Mouse (Mus musculus) forebrain, embryonic 10.5 days (tissue): ENCODE measurements at regions not wholly inside any gene's neighbourhood (a gene's known extent, or its start where the extent isn't known, plus 50 kb on each side); places are given as distances from the start of the nearest gene placed in this dataset.

Source experiments
- DNase-seq: peaks from one replicate; pipeline ENCODE4 v3.0.0-alpha.2; 2017; ENCODE audit warnings: low spot score; ENCODE audit errors: extremely low spot score
- H3K27ac ChIP-seq: fragments of 300-500 bp; sonication (generic); 2 replicates; pipeline ENCODE4 v1.5.1; 2016; ENCODE audit warnings: mild to moderate bottlenecking
- H3K27me3 ChIP-seq: fragments of 300-500 bp; sonication (generic); 2 replicates; pipeline ENCODE4 v1.6.1; 2016; ENCODE audit warnings: mild to moderate bottlenecking; ENCODE audit not compliant: poor library complexity, severe bottlenecking
- H3K36me3 ChIP-seq: fragments of 300-500 bp; sonication (generic); replicated peaks from 2 replicates; pipeline ENCODE4 v1.6.1; 2016; ENCODE audit warnings: mild to moderate bottlenecking, moderate library complexity
- H3K4me1 ChIP-seq: fragments of 300-500 bp; sonication (generic); 2 replicates; pipeline ENCODE4 v1.6.1; 2016
- H3K4me3 ChIP-seq: fragments of 300-500 bp; sonication (generic); 2 replicates; pipeline ENCODE4 v1.5.1; 2016; ENCODE audit warnings: mild to moderate bottlenecking, moderate library complexity
- H3K9me3 ChIP-seq: fragments of 300-500 bp; sonication (generic); 2 replicates; pipeline ENCODE4 v1.6.1; 2016; ENCODE audit warnings: mild to moderate bottlenecking, moderate library complexity
- WGBS: fragments of 180-500 bp; shearing (Covaris S2); methylation state at CpG from one replicate; pipeline ENCODE4 v1.1.7; 2016; 5-methylcytosine and 5-hydroxymethylcytosine counted together

DNA sequence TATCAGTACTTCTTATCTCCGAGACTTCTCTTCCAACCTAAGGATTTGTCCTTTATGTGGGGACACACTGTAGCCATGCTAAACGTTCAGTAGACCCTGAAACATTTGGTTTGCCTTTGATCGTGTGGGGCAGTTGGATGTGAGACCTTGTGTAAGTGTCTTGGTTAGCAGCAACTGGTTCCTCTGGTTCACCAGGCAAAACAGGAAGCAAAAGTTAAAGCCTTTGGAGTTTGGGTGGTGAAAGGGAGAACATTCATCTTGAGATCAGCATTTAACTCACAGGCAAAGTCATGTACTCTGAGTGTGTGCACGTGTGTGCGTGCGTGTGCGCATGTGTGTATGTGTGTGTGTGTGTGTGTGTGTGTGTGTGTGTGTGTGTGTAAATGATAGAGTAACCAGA is 130.3 kb upstream of the L3mbtl4 start:
- 91% methylated on average over 7 of the region's 7 CpGs for WGBS
- Histone ChIP-seq H3K9me3 (no peaks in the 10 kb centered on the region; the same call in 1 of the 2 replicates), H3K4me1 (no peaks in the 10 kb centered on the region), H3K4me3 (no peak overlapping the region), H3K36me3 (no peaks in the 10 kb centered on the region), H3K27me3 (no peaks in the 10 kb centered on the region), H3K27ac (no peak overlapping the region)
- no peak for DNase-seq

DNA sequence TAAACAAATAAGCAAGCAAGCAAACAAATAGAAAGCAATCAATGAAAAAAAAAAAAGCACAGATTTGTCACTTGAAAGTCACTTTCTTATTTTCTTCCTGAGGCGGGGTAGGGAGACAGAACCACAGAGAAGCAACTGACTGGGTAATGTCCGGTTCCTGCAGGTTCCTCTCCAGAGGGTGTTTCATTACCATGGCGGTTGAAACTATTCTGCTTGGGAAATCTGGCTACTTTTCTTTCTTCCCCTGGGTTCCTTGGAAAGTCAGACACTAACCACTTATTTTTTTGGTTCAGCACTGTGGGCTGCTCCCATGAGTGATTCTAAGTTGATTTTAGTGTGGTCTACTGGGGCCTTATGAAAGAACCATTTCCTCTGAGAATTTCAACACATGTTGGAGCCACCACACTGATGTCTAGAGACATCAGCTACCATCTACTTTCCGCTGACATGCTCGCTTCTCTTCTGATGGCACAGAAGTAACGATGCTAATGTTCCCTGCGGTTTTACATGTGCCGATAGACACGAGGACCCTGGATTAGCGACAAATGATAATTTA is 124.3 kb upstream of the L3mbtl4 start:
- H3K4me3 ChIP-seq: no peak overlapping the region
- WGBS: 94% methylated on average over 10 of the region's 10 CpGs
- H3K4me1 ChIP-seq: no peaks in the 10 kb centered on the region
- H3K27ac ChIP-seq: no peak overlapping the region
- no peaks in the 10 kb centered on the region; the same call in 1 of the 2 replicates for H3K9me3 ChIP-seq
- no peaks in the 10 kb centered on the region for H3K27me3 ChIP-seq
- no peaks in the 10 kb centered on the region for H3K36me3 ChIP-seq
- DNase-seq: no peak

GRCm38 (mm10) chr17:68152438-68153120 is 121.0 kb upstream of the L3mbtl4 start:
- H3K27me3 ChIP-seq: no peaks in the 10 kb centered on the region; the same call in 1 of the 2 replicates
- DNase-seq: no peak
- no peaks in the 10 kb centered on the region for H3K36me3 ChIP-seq
- 95% methylated on average over 11 of the region's 11 CpGs for WGBS
- H3K4me1 ChIP-seq: peaks cover under 1% of the 10 kb centered on the region; the same call in 1 of the 2 replicates
- no peak overlapping the region for H3K4me3 ChIP-seq
- H3K27ac ChIP-seq: no peak overlapping the region
- no peaks in the 10 kb centered on the region for H3K9me3 ChIP-seq

DNA sequence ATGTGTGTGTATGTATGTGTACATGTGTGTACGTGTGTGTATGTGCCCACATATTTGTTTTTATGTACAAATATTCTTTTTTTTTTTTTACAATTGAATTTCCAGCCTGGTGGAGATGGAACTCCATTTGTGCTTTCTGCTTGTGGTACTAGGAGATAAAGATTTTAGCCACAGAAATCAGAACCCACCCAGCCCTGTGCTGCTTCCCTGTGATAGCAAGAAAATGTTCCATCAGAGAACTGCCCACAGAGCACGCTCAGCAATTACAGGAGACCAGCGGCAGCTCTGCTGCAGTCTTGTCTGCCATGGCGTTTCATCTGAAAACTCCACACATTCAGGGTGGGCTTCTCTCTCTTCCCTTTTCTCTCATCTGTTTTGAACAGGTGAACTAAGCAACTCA is 118.7 kb upstream of the L3mbtl4 start:
- Histone ChIP-seq H3K9me3 (no peaks in the 10 kb centered on the region), H3K4me1 (peaks cover 15% of the 10 kb centered on the region), H3K4me3 (no peak overlapping the region), H3K27ac (no peak overlapping the region), H3K36me3 (no peaks in the 10 kb centered on the region), H3K27me3 (no peaks in the 10 kb centered on the region; the same call in 1 of the 2 replicates)
- DNase-seq: no peak
- 90% methylated on average over 4 of the region's 4 CpGs for WGBS

GRCm38 (mm10) chr17:68158172-68158651 is 115.4 kb upstream of the L3mbtl4 start:
- Histone ChIP-seq H3K9me3 (no peaks in the 10 kb centered on the region), H3K4me1 (peaks cover 15% of the 10 kb centered on the region), H3K27ac (peak overlapping the region; percentile 61), H3K36me3 (no peaks in the 10 kb centered on the region), H3K27me3 (no peaks in the 10 kb centered on the region; the same call in 1 of the 2 replicates), H3K4me3 (no peak overlapping the region)
- DNase-seq: no peak
- WGBS: 26% methylated on average over 13 of the region's 13 CpGs

- H3K4me3 ChIP-seq: no peak overlapping the region
- H3K36me3 ChIP-seq: no peaks in the 10 kb centered on the region
- no peak for DNase-seq
- 90% methylated on average over 2 of the region's 2 CpGs for WGBS
- peaks cover 29% of the 10 kb centered on the region for H3K4me1 ChIP-seq
- no peaks in the 10 kb centered on the region for H3K9me3 ChIP-seq
- no peaks in the 10 kb centered on the region; the same call in 1 of the 2 replicates for H3K27me3 ChIP-seq
- H3K27ac ChIP-seq: no peak overlapping the region
Observed at GRCm38 (mm10) chr17:68161107-68161506, 112.5 kb upstream of the L3mbtl4 start.

DNA sequence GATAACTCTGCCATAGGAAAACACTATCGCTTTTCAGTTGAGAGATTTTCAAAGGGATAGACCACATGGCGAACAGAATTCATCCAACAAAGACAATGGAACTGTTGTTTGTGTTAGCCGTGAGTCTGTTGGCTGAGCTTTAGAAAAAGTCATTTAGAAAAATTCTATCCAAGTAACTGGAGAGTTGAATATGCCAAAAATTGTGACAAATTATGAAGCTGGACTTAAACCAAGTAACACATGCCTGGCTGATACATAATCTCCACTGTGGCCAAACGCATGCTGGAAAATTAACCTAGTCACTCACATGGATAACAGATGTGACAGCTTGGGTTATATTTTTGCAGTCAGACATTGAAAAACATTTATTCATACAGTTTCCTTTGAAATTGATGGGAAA is 110.1 kb upstream of the L3mbtl4 start:
- Histone ChIP-seq H3K36me3 (no peaks in the 10 kb centered on the region), H3K4me1 (peaks cover 18% of the 10 kb centered on the region), H3K4me3 (no peak overlapping the region), H3K27ac (no peak overlapping the region), H3K9me3 (no peaks in the 10 kb centered on the region), H3K27me3 (no peaks in the 10 kb centered on the region)
- DNase-seq: no peak
- 61% methylated on average over 4 of the region's 4 CpGs for WGBS

GRCm38 (mm10) chr17:68164666-68165065 is 108.9 kb upstream of the L3mbtl4 start:
- H3K4me1 ChIP-seq: peaks cover 14% of the 10 kb centered on the region; the same call in 1 of the 2 replicates
- no peaks in the 10 kb centered on the region for H3K9me3 ChIP-seq
- DNase-seq: no peak
- H3K36me3 ChIP-seq: no peaks in the 10 kb centered on the region
- no peak overlapping the region for H3K27ac ChIP-seq
- H3K27me3 ChIP-seq: no peaks in the 10 kb centered on the region
- no peak overlapping the region for H3K4me3 ChIP-seq
- 83% methylated on average over 2 of the region's 2 CpGs for WGBS

DNA sequence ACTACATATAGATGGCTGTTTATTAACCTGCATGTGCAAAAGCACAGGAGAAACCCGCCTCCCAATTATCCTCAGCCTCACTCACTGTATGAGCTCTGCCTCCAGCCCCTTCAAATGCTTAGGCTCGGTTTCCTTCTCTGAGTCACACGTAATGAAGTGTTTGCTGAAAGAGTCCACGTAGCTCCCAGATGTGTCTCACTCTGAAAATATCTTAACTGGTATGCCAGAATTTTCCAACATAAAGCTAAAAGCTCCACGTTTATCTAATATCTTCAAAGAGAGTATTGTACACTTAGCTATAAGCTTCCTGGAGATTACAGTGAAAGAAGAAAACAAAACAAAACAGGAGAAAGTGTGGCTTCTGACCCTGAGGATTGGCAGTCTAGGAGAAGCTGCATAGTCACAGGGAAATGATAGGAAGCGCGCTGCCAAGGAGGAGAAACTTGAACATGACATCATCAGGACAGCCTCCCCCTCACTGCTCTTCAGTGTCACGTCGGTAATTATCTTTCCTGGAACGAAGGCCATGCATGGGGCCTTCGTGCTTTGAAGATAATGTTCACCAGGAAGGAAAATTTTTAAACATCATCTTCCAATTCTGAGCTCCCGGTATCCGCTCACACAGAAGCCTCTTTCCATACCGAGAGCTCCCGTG is 108.3 kb upstream of the L3mbtl4 start:
- no peaks in the 10 kb centered on the region for H3K27me3 ChIP-seq
- 81% methylated on average over 15 of the region's 15 CpGs for WGBS
- no peak overlapping the region for H3K4me3 ChIP-seq
- H3K27ac ChIP-seq: no peak overlapping the region
- no peaks in the 10 kb centered on the region for H3K36me3 ChIP-seq
- no peak for DNase-seq
- H3K9me3 ChIP-seq: no peaks in the 10 kb centered on the region
- H3K4me1 ChIP-seq: peaks cover 14% of the 10 kb centered on the region; the same call in 1 of the 2 replicates

GRCm38 (mm10) chr17:68166397-68166796 is 107.2 kb upstream of the L3mbtl4 start:
- Histone ChIP-seq H3K36me3 (no peaks in the 10 kb centered on the region), H3K4me1 (peaks cover 14% of the 10 kb centered on the region; the same call in 1 of the 2 replicates), H3K9me3 (no peaks in the 10 kb centered on the region), H3K27ac (no peak overlapping the region), H3K27me3 (no peaks in the 10 kb centered on the region), H3K4me3 (no peak overlapping the region)
- whole genome bisulfite sequencing: 86% methylated on average over 4 of the region's 4 CpGs
- DNase-seq: no peak

DNA sequence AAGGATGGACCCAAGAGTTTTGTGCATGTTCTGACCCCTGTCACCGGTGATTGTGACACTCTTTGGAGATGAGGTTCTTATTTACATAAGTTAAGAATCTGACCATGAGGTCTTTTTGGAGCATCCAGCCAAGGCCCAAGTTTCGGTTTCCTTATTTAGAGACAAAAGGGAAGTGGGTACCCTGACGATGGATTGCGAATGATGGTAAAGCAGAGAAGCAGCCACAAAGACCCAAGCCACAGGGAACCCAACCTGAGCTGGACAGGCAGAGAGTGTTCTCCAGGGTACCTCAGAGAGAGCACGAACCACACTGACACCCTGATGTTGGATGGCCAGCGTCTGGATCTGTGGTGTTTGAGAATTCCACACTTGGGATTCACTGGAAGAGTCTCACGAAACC is 100.8 kb upstream of the L3mbtl4 start:
- no peak overlapping the region for H3K27ac ChIP-seq
- H3K36me3 ChIP-seq: no peaks in the 10 kb centered on the region
- no peak overlapping the region for H3K4me3 ChIP-seq
- H3K9me3 ChIP-seq: no peaks in the 10 kb centered on the region
- H3K4me1 ChIP-seq: no peaks in the 10 kb centered on the region
- no peak for DNase-seq
- no peaks in the 10 kb centered on the region for H3K27me3 ChIP-seq
- 89% methylated on average over 7 of the region's 7 CpGs for WGBS

DNA sequence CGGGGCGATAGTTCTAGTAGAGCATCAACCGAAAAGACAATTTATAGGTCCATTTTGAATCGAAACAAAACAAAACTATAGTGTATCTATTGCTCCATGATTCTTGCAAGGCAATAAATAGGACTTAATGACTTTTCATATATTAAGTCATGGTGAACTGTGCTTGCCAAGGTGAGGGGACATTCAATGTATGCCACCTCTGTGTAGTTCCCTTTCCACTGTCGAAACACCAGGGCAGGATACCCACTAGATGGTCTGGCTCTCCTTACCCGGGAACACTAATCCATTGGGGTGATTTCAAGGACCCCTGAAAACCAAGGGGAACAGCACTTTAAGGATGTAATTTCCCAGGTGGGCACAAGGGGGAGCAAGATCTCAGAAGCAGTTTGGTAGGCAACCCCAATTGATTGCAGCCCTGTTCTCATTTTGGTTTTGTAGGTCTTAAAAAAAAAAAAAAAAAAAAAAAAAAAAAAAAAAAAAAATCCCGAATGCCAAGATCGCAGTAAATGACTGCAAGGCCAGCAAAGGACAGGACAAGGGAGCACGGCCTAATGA is 96.9 kb upstream of the L3mbtl4 start:
- H3K36me3 ChIP-seq: no peaks in the 10 kb centered on the region
- 69% methylated on average over 9 of the region's 9 CpGs for WGBS
- no peak for DNase-seq
- no peak overlapping the region for H3K27ac ChIP-seq
- no peak overlapping the region for H3K4me3 ChIP-seq
- no peaks in the 10 kb centered on the region for H3K27me3 ChIP-seq
- H3K9me3 ChIP-seq: no peaks in the 10 kb centered on the region
- no peaks in the 10 kb centered on the region for H3K4me1 ChIP-seq

DNA sequence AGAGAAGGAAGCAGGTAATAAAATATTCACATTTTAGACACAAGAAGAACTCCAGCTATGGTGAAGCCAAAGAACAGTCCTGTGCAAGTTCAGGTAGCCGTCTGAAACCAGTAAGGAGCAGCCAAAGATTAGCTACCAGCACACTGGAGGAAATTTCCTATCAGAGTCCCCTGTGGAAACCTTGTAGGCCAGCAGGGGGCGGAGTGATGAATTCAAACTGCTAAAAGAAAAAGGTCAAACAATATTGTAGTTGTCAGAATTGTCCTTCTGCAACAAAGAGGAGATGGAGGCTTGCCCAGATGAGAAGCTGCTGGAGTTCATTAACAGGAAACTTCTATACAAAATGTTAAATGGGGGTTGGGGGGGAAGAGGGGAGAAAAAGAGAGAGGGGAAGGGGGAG is 95.8 kb upstream of the L3mbtl4 start:
- Histone ChIP-seq H3K36me3 (no peaks in the 10 kb centered on the region), H3K4me1 (no peaks in the 10 kb centered on the region), H3K4me3 (no peak overlapping the region), H3K9me3 (no peaks in the 10 kb centered on the region), H3K27ac (no peak overlapping the region), H3K27me3 (no peaks in the 10 kb centered on the region)
- 30% methylated on average over 2 of the region's 2 CpGs for WGBS
- peak; percentile 34 for DNase-seq
